Mouse (Mus musculus): ENCODE measurements at regions not wholly inside any gene's neighbourhood (a gene's known extent, or its start where the extent isn't known, plus 50 kb on each side); places are given as distances from the start of the nearest gene placed in this dataset.

- TF ChIP-seq POLR2A (IDR thresholded peaks at IDR 0.05; ENCODE audit: extremely low read depth, insufficient read depth, low read length) (no peak), CTCF (IDR thresholded peaks at IDR 0.05; ENCODE audit: extremely low read depth, insufficient read depth, low read length) (no peak)
These were observed 96.0 kb upstream of the Speer4f2 start for GRCm38 (mm10) chr5:17276782-17277578.
